Mouse (Mus musculus): ENCODE results near the gene Ms4a4a.
"Not testable (repeated sequence)": the region's sequence is repeated elsewhere in the genome, so short reads cannot be mapped to it uniquely, and the experiment has no call there.

Ms4a4a gene

DNA sequence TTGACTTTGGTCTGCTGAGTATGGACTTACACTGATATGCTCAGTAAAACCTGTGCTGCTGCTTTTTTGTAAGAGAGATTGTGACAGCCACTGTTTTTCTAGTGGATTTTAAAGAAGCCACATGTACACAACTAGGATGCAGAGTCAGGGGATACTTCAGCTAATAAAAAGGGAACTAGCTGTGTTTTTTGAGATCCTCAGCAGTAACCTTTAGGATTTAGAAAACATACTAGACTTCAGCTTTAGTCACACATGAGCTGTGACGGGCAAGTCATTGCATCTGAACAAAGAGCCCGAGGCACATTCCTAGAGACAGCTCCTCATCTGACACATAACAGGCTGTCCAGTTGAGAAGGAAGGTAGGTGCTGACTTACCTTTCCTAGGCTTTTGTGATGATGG, at the start of gene Ms4a4a:
TSS of gene Ms4a4a (plus strand) at position 251 of the 400 bp plus-strand sequence.
- DNase-seq (ENCODE audit: low spot score), result no peak

DNA sequence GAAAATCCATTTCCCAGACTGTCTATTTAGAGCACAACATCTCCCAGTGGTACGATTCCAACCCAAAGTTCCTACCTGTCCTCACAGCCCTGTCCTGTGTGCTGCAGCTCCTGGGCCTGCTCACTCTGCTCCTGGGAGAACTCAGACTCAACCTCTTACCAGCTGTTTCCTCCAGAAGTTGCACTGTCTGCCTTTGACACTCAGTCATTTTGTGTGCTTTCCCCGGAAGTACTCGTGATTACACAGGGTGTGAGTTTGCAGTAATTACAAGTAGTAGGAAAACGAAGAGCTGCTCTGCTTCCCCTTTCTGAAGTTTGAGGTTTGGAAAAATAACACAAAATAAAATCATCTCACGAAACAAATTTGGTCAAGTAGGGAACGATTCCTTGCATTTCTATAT, 39.4 kb upstream of the Ms4a4a start, which contains the start of gene Ms4a7:
TSS of gene Ms4a7 (minus strand) at position 215 of the 400 bp plus-strand sequence.
- no peak for DNase-seq (ENCODE audit: low spot score)

GRCm38 (mm10) chr19:11343147-11343546, 32.2 kb upstream of the Ms4a4a start:
- DNase-seq (ENCODE audit: low spot score), result no peak

- no peak for DNase-seq (ENCODE audit: low spot score)
Measured at GRCm38 (mm10) chr19:11343992-11344391, 31.3 kb upstream of the Ms4a4a start.

- peak; percentile 40 for DNase-seq (ENCODE audit: low spot score)
Measured at GRCm38 (mm10) chr19:11349698-11350481, 25.4 kb upstream of the Ms4a4a start.

DNA sequence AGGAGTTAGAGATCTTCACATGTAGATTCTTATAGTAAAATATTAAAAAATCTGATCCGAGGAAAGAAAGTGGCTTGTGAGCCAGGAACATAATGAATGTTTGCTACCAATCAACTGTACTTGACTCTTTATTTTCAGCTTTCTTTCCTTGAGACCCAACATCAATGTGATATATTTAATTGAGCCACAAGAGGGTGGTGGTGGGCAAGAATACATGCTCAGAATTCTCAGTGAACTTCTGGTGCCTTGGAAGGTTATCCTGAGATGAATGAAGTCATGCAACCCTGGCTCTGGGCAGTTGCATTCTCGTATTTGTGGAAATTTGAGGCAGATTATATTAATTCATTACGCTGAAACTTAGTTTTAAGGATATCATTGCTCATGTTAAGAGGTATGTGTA, 23.4 kb upstream of the Ms4a4a start:
- DNase-seq (ENCODE audit: low spot score), result peak; percentile 13

- no peak for DNase-seq (ENCODE audit: low spot score)
Measured at GRCm38 (mm10) chr19:11355730-11356129, 19.6 kb upstream of the Ms4a4a start.

GRCm38 (mm10) chr19:11360106-11360505, 15.2 kb upstream of the Ms4a4a start:
- DNase-seq (ENCODE audit: low spot score), result peak; percentile 31

DNA sequence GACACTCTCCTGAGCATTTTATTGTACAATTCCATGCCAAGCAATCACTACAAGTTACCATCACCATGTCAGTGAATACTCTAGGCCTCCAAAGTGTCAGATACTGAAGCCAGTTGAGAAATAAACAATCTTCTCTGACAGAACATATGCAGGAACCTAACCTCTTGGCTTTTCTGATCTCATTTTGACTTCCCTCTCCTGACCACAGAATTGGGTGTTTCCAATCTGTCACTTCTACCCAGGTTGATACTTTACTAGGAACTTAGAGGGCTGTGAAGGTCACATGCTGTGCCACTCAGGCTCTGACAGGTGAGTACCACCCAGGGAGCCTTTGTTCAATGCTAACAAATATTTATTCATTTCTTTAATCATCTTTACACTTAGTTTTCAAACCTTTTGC, 13.3 kb upstream of the Ms4a4a start:
- no peak for DNase-seq (ENCODE audit: low spot score)

- DNase-seq (ENCODE audit: low spot score), result no peak
Measured at GRCm38 (mm10) chr19:11368310-11368709, 7.0 kb upstream of the Ms4a4a start.

DNA sequence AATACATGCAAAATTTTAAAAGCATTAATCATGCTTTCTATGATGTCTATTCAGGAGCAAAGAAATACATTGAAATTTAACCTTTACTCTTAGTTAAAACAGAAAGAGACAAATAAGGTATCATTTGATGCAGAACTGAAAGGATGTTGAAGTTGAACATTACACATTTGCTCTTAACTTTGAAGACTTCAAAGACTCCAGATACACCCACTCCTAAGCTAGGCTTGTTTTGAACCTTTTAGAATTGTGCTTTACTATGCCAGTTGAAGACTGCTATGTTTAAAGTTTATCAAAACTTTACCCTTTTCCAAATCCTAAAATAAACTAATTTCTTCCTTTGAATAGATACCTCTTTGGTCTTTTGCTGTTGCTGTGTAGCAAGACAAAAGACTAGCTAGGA, 4.1 kb upstream of the Ms4a4a start:
- no peak for DNase-seq (ENCODE audit: low spot score)

DNA sequence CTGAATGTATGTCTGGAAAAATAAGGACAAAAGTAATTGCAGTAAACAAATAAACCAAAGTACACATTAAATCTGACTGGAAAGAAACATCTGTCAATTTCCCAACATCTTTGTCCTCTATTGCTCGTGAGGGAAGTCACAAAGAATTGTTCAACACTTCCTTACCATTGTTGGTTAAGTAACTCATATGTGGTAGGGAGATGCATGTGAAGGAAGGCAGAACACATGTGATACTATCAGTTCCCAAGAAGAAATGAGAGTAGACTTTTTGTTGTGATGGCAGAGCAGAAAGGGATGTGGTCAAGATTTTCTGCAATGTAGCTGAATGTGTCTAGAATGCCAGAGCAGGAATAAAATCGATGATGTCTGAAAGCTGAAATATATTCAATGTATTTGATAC, 1.1 kb downstream of the Ms4a4a start:
- DNase-seq (ENCODE audit: low spot score), result no peak

- DNase-seq (ENCODE audit: low spot score), result no peak
Measured at GRCm38 (mm10) chr19:11387109-11387508, 11.8 kb downstream of the Ms4a4a start.

DNA sequence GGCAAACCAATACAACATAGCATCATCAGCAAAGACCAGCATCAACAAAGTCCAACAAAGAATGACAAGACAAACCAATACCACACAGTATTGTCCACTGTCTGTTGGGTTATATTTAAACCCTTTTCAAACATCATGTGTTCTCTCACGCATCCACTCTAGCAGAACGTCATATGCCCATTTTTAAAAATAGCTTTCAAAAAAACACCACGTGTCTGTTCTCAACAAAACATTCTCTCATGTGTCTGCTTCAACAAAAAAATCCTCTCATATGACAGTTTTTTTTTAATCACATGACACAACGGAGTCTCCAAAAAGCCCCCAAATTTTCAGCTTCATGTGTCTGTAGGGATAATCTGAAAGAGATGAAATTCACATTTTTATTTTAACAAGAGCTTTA, 12.4 kb downstream of the Ms4a4a start:
- no peak for DNase-seq (ENCODE audit: low spot score)

GRCm38 (mm10) chr19:11388949-11389348, 13.6 kb downstream of the Ms4a4a start:
- DNase-seq (ENCODE audit: low spot score), result no peak

DNA sequence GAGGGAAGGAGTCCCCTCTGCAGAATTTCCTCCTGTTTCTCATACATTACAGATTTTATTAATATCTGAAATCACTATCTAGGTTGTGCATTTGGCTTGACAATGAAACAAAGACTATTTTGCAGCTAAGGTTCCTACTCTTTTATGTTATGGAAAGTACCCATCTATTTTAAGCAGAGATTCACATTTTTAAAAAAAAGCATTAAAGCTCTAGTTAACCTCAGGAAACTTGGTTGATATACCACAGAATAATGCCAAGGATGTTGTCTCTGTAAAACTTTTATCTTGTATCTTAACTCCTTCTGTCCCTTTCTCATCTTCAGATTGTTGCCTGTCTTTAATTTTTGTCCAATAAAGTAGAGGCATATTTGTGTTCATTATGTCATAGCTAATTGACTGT, 20.4 kb downstream of the Ms4a4a start:
- no peak for DNase-seq (ENCODE audit: low spot score)

DNA sequence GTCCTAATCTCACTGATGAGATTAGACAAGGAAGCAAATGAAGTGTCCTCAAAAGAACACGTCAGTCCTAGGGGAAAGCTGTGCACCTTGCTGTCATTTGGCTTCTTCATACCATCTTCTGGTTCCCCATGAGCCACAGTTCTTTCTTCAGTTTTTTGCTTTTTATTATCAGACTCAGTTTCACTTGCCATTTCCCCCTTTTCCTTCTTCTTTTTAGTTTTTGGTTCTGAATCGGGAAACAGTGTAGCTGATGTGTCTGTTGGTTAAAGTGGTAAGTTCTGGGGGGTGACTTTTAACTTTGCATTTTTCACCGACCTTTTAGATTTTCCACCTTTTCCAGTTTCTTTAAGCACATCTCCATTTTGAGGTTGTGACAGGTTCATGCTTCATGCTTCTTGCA, 29.2 kb downstream of the Ms4a4a start, which contains the start of gene Ms4a4c:
TSS of gene Ms4a4c (plus strand) at position 244 of the 400 bp plus-strand sequence.
- DNase-seq (ENCODE audit: low spot score), result no peak

GRCm38 (mm10) chr19:11407428-11407827, 32.1 kb downstream of the Ms4a4a start:
- no peak for DNase-seq (ENCODE audit: low spot score)

- no peak for DNase-seq (ENCODE audit: low spot score)
Measured at GRCm38 (mm10) chr19:11408591-11408990, 33.3 kb downstream of the Ms4a4a start.

DNA sequence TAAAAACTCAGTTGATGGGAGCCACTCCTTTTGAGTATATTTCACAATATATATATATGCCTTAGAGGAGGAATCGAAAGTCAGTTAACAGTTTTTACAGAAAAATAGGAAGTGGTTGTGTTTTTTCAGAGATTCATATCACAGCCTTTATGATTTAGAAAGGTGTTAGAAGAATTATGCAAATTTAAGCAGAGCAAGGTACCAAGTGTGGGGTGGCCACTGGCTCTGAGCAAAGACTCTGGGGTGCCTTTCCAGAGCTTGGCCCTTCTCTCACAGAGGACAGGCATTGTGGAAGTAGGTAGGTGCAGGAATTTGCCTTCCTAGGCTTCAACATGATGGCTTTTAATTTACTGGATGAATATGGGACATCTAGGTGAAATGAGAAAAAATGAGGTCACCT, 36.3 kb downstream of the Ms4a4a start:
- DNase-seq (ENCODE audit: low spot score), result no peak

DNA sequence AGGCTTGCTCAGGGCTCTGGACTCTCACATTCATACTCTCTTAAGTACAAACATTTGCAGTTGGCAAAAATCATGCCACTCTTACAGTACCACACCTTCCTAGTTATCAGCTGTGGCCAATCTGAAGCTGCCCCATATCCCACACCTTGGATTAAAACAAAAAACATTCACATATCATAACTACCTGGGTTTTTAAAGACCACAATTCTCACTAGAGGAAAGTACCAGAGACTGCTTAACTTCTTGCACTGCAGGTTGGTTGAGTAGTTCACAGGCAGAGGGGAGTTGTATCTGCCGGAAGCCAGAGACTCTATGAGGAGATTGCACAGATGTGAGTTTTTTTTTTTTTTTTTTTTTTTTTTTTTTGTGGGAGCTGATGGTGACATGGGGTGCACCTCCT, 38.8 kb downstream of the Ms4a4a start:
- DNase-seq (ENCODE audit: low spot score), result no peak

GRCm38 (mm10) chr19:11415581-11415980, 40.3 kb downstream of the Ms4a4a start:
- no peak for DNase-seq (ENCODE audit: low spot score)

GRCm38 (mm10) chr19:11418865-11419264, 43.5 kb downstream of the Ms4a4a start:
- DNase-seq (ENCODE audit: low spot score), result not testable (repeated sequence)

GRCm38 (mm10) chr19:11431209-11431608, 55.9 kb downstream of the Ms4a4a start:
- DNase-seq (ENCODE audit: low spot score), result not testable (repeated sequence)

Data from layer of hippocampus, adult 11-12 months (tissue).